Mouse (Mus musculus): ENCODE results near the gene Mrpl51. TPM values are rescaled to one million over a fixed set of nuclear protein-coding genes. Genes with fewer than 3 reads are reported as not detected.
"Not testable (repeated sequence)": the region's sequence is repeated elsewhere in the genome, so short reads cannot be mapped to it uniquely, and the experiment has no call there.

Mrpl51 gene
- polyA plus RNA-seq, 1 experiment from 2014 or later, result 232 TPM

DNA sequence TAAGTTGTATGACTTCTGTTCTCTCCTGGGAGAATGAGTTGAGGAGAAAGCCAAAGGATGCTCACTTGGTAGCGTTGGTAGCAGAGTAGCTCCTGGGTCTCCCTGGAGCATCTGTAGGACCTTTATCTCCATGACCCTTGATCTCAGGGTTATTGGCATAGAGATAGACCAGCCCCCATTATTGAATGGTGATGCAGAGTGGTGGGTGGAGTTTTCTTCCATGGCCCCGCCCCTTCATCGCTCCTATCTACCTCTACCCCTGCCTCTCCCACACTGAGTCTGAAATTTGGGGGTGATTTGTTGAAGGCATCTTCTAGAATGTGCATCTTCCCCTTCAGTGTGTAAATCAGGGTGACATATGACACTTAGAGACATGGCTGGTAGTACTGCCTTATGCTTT, 35.1 kb upstream of the Mrpl51 start:
- H3K36me3 ChIP-seq (ENCODE audit: control insufficient read depth, insufficient read depth, low read length), result 0 out of 2 replicates have a peak, but pooled peaks cover 5% of the 10 kb centered on the region
- ATAC-seq (ENCODE audit: insufficient read depth, low FRiP score), result no peak
- WGBS, result 87% methylated on average over 3 of the region's 3 CpGs
- 0 out of 2 replicates have a peak, but pooled peaks cover 6% of the 10 kb centered on the region for H3K4me1 ChIP-seq (ENCODE audit: control insufficient read depth, insufficient read depth, low read length)
- no peak overlapping the region for H3K27ac ChIP-seq (ENCODE audit: low read length)
- no peak overlapping the region for H3K4me2 ChIP-seq (ENCODE audit: low read depth, low read length)
- no peak overlapping the region for H3K9ac ChIP-seq (ENCODE audit: low read length)
- no peak overlapping the region for H3K4me3 ChIP-seq (replicated peaks; ENCODE audit: low read length)
- no peaks in the 10 kb centered on the region for H3K9me3 ChIP-seq (replicated peaks; ENCODE audit: control insufficient read depth, low read length)
- no peaks in the 10 kb centered on the region for H3K27me3 ChIP-seq (ENCODE audit: control insufficient read depth, insufficient read depth, low read length)

GRCm38 (mm10) chr6:125156903-125157614, 34.5 kb upstream of the Mrpl51 start:
- Histone ChIP-seq H3K4me1 (ENCODE audit: control insufficient read depth, insufficient read depth, low read length) (0 out of 2 replicates have a peak, but pooled peaks cover 9% of the 10 kb centered on the region), H3K4me3 (replicated peaks; ENCODE audit: low read length) (no peak overlapping the region), H3K27ac (ENCODE audit: low read length) (no peak overlapping the region), H3K9me3 (replicated peaks; ENCODE audit: control insufficient read depth, low read length) (no peaks in the 10 kb centered on the region), H3K9ac (ENCODE audit: low read length) (no peak overlapping the region), H3K36me3 (ENCODE audit: control insufficient read depth, insufficient read depth, low read length) (0 out of 2 replicates have a peak, but pooled peaks cover 5% of the 10 kb centered on the region), H3K27me3 (ENCODE audit: control insufficient read depth, insufficient read depth, low read length) (no peaks in the 10 kb centered on the region), H3K4me2 (ENCODE audit: low read depth, low read length) (no peak overlapping the region)
- ATAC-seq (ENCODE audit: insufficient read depth, low FRiP score), result no peak
- WGBS, result 71% methylated on average over 7 of the region's 7 CpGs

- H3K4me3 ChIP-seq (replicated peaks; ENCODE audit: low read length), result no peak overlapping the region
- ATAC-seq (ENCODE audit: insufficient read depth, low FRiP score), result no peak
- 85% methylated on average over 15 of the region's 15 CpGs for WGBS
- no peaks in the 10 kb centered on the region for H3K27me3 ChIP-seq (ENCODE audit: control insufficient read depth, insufficient read depth, low read length)
- 0 out of 2 replicates have a peak, but pooled peaks cover 5% of the 10 kb centered on the region for H3K36me3 ChIP-seq (ENCODE audit: control insufficient read depth, insufficient read depth, low read length)
- peaks cover 23% of the 10 kb centered on the region for H3K4me1 ChIP-seq (ENCODE audit: control insufficient read depth, insufficient read depth, low read length)
- no peak overlapping the region for H3K9ac ChIP-seq (ENCODE audit: low read length)
- H3K27ac ChIP-seq (ENCODE audit: low read length), result no peak overlapping the region
- H3K9me3 ChIP-seq (replicated peaks; ENCODE audit: control insufficient read depth, low read length), result no peaks in the 10 kb centered on the region
- no peak overlapping the region for H3K4me2 ChIP-seq (ENCODE audit: low read depth, low read length)
These were observed 32.6 kb upstream of the Mrpl51 start for GRCm38 (mm10) chr6:125158944-125159492.

DNA sequence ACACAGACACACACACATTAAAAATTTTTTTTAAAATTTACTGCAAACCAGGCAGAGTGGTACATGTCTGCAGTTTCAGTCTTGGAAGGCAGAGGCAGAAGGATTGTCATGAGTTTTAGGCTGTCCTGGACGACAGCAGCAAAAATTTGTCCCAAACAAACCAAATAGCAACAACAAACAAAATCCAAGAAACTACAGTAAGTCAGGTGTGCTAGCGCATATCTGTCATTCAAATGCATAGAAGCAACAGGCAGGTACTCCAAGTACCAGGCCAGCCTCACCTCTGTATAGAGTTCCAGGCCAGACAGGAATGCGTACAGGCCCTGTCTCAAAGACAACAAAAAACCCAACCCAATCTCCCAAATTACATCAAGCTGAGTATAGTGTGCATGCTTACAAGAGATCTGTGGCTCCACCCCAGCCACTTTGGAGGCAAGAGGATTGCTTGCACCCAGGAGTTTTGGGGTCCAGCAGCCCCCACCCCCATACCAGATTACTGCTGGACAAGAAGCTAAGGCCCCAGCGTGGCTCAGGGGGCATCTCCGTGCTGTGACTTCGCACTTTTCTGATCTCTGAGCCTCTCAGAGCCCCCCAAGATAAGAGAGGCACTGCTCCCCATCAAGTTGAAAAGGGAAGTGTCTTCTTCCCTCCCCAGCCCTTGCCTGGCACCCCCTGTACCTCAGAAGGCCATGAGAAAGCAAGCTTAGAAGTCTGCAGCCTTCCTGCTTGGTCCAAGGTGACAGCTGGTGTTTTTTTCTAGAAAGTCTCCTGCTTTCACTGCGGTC, 31.6 kb upstream of the Mrpl51 start:
- Histone ChIP-seq H3K4me2 (ENCODE audit: low read depth, low read length) (no peak overlapping the region), H3K4me1 (ENCODE audit: control insufficient read depth, insufficient read depth, low read length) (peaks cover 27% of the 10 kb centered on the region), H3K9me3 (replicated peaks; ENCODE audit: control insufficient read depth, low read length) (no peaks in the 10 kb centered on the region), H3K9ac (ENCODE audit: low read length) (no peak overlapping the region), H3K27me3 (ENCODE audit: control insufficient read depth, insufficient read depth, low read length) (no peaks in the 10 kb centered on the region), H3K4me3 (replicated peaks; ENCODE audit: low read length) (no peak overlapping the region), H3K36me3 (ENCODE audit: control insufficient read depth, insufficient read depth, low read length) (0 out of 2 replicates have a peak, but pooled peaks cover 5% of the 10 kb centered on the region), H3K27ac (ENCODE audit: low read length) (no peak overlapping the region)
- ATAC-seq (ENCODE audit: insufficient read depth, low FRiP score), result no peak
- WGBS, result 81% methylated on average over 7 of the region's 7 CpGs

GRCm38 (mm10) chr6:125160558-125160853, 31.1 kb upstream of the Mrpl51 start:
- Histone ChIP-seq H3K9ac (ENCODE audit: low read length) (no peak overlapping the region), H3K36me3 (ENCODE audit: control insufficient read depth, insufficient read depth, low read length) (0 out of 2 replicates have a peak, but pooled peaks cover 5% of the 10 kb centered on the region), H3K4me1 (ENCODE audit: control insufficient read depth, insufficient read depth, low read length) (peaks cover 27% of the 10 kb centered on the region), H3K9me3 (replicated peaks; ENCODE audit: control insufficient read depth, low read length) (no peaks in the 10 kb centered on the region), H3K27ac (ENCODE audit: low read length) (peak overlapping the region; percentile 30; the same call in 1 of the 2 replicates), H3K27me3 (ENCODE audit: control insufficient read depth, insufficient read depth, low read length) (no peaks in the 10 kb centered on the region), H3K4me3 (replicated peaks; ENCODE audit: low read length) (no peak overlapping the region), H3K4me2 (ENCODE audit: low read depth, low read length) (no peak overlapping the region)
- no peak for ATAC-seq (ENCODE audit: insufficient read depth, low FRiP score)
- WGBS, result 62% methylated on average over 10 of the region's 10 CpGs

DNA sequence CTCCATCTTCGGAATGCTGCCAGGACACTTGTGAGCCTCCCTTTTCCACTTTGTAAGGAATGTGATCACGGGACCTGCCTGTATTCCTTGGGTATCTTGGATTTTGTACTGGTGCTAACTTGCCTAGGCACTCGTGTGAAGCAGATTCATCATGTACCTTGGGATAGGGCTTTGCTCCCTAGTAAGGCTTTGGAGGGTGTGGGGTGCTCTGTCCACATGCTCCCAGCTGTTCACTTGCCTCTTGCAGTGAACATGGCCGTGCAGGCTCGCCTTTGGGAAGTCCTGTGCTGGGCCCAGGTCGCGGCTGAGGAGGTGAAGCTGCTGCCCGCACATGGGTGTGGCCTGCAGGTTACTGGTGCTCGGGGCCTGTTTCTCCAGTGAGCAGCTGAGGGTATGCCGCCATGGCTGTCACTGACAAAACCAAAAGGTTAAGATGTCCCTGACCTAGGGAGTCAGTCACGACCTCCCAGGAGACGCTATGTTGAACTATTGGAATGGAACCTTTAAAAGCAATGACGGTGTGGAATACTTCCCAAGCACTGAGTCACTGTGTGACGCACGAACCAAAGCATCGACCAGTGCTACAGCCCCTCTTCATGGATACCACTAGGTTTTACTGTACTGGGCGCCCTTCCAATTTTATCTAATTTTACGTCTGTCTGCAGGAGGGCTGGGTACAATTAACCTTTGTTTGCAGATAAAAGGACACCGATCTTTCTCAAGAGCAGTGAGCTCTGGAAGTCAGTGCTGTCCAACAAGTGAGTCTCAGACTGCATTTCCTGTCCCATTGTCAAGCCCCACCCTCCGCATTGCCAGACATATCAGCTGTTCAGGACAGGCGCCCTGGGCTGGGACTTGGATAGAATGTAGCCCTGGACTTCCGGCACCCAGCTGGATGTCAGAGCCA, 30.5 kb upstream of the Mrpl51 start:
- H3K4me3 ChIP-seq (replicated peaks; ENCODE audit: low read length), result no peak overlapping the region
- 19% methylated on average over 22 of the region's 22 CpGs for WGBS
- H3K9ac ChIP-seq (ENCODE audit: low read length), result no peak overlapping the region; the same call in 1 of the 2 replicates
- H3K27me3 ChIP-seq (ENCODE audit: control insufficient read depth, insufficient read depth, low read length), result no peaks in the 10 kb centered on the region
- peaks cover 27% of the 10 kb centered on the region for H3K4me1 ChIP-seq (ENCODE audit: control insufficient read depth, insufficient read depth, low read length)
- no peak for ATAC-seq (ENCODE audit: insufficient read depth, low FRiP score)
- H3K4me2 ChIP-seq (ENCODE audit: low read depth, low read length), result no peak overlapping the region
- H3K36me3 ChIP-seq (ENCODE audit: control insufficient read depth, insufficient read depth, low read length), result 0 out of 2 replicates have a peak, but pooled peaks cover 5% of the 10 kb centered on the region
- no peaks in the 10 kb centered on the region for H3K9me3 ChIP-seq (replicated peaks; ENCODE audit: control insufficient read depth, low read length)
- peak overlapping the region; percentile 57 for H3K27ac ChIP-seq (ENCODE audit: low read length)

- peaks cover 34% of the 10 kb centered on the region for H3K4me1 ChIP-seq (ENCODE audit: control insufficient read depth, insufficient read depth, low read length)
- not testable (repeated sequence) for H3K36me3 ChIP-seq (ENCODE audit: control insufficient read depth, insufficient read depth, low read length); H3K4me2 ChIP-seq (ENCODE audit: low read depth, low read length); H3K27ac ChIP-seq (ENCODE audit: low read length); H3K9me3 ChIP-seq (replicated peaks; ENCODE audit: control insufficient read depth, low read length); H3K4me3 ChIP-seq (replicated peaks; ENCODE audit: low read length); H3K27me3 ChIP-seq (ENCODE audit: control insufficient read depth, insufficient read depth, low read length); ATAC-seq (ENCODE audit: insufficient read depth, low FRiP score); H3K9ac ChIP-seq (ENCODE audit: low read length)
- WGBS, result 8% methylated on average over 3 of the region's 5 CpGs
These were observed 29.6 kb upstream of the Mrpl51 start for GRCm38 (mm10) chr6:125161971-125162370.

DNA sequence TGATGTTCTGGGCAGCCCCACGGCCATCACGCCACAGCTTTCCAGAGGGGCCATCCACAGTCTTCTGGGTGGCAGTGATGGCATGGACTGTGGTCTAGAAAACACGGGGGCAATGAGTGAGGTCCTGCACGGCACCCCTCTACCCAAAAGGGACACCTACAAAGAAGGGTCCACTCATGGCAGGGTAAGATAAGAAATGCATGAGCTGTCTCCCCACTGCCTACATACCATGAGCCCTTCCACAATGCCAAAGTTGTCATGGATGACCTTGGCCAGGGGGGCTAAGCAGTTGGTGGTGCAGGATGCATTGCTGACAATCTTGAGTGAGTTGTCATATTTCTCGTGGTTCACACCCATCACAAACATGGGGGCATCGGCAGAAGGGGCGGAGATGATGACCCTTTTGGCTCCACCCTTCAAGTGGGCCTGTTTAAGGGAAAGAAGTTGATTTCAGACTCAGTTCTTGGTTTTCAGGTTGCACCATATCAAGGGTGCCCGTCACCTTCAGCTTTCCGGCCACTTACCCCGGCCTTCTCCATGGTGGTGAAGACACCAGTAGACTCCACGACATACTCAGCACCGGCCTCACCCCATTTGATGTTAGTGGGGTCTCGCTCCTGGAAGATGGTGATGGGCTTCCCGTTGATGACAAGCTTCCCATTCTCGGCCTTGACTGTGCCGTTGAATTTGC, 28.8 kb upstream of the Mrpl51 start:
- H3K4me3 ChIP-seq (replicated peaks; ENCODE audit: low read length); H3K9me3 ChIP-seq (replicated peaks; ENCODE audit: control insufficient read depth, low read length); H3K9ac ChIP-seq (ENCODE audit: low read length); H3K36me3 ChIP-seq (ENCODE audit: control insufficient read depth, insufficient read depth, low read length); H3K27me3 ChIP-seq (ENCODE audit: control insufficient read depth, insufficient read depth, low read length); H3K27ac ChIP-seq (ENCODE audit: low read length); ATAC-seq (ENCODE audit: insufficient read depth, low FRiP score): not testable (repeated sequence)
- Histone ChIP-seq H3K4me1 (ENCODE audit: control insufficient read depth, insufficient read depth, low read length) (peaks cover 41% of the 10 kb centered on the region), H3K4me2 (ENCODE audit: low read depth, low read length) (peak overlapping the region; percentile 5; the same call in 1 of the 2 replicates)
- 61% methylated on average over 11 of the region's 16 CpGs for WGBS
